In genomic region chr19:40345684-40346083, GRCm38 (mm10) we compare ENCODE assay signal across 8 mouse cellular contexts.
DNase-seq lines count a peak whose midpoint lies in the region; ATAC-seq and TF ChIP-seq lines count a peak whose summit lies in the region.

No protein-coding gene starts in this region.

- H3K9me3 ChIP-seq in MEL (replicated peaks; ENCODE audit: insufficient read depth, low read length) = no peaks in the 10 kb centered on the region
- no peaks in the 10 kb centered on the region for H3K9me3 ChIP-seq in liver, embryonic 11.5 days (ENCODE audit: control insufficient read depth, low read length)

- intact Hi-C loops in left cerebral cortex, adult 2 months (cut with DNase I) = loop anchor here (2.0 to 10.0 kb wide), 2 partner anchors 37 to 1361 kb away; no protein-coding TSS in a partner anchor
- intact Hi-C loops in left cerebral cortex, postnatal 36 days (cut with DNase I) = loop anchor here (5.0 kb wide), 1 partner anchor 37 kb away; no protein-coding TSS in a partner anchor
- intact Hi-C loops in heart, postnatal 36 days (cut with DNase I) = no loop called here

- 15% methylated on average over 5 of the region's 5 CpGs for WGBS in liver, embryonic 11.5 days

- no peaks in the 10 kb centered on the region for H3K36me3 ChIP-seq in MEL (ENCODE audit: control insufficient read depth in 1 of 2, insufficient read depth in 2 of 2, low read length in 2 of 2)
- no peaks in the 10 kb centered on the region for H3K36me3 ChIP-seq in liver, embryonic 11.5 days (ENCODE audit: control insufficient read depth, insufficient read depth, low read length)

- H3K27me3 ChIP-seq in MEL (ENCODE audit: control insufficient read depth in 1 of 2, insufficient read depth in 2 of 2, low read length in 2 of 2) = no peaks in the 10 kb centered on the region
- no peaks in the 10 kb centered on the region for H3K27me3 ChIP-seq in liver, embryonic 11.5 days (replicated peaks; ENCODE audit: control insufficient read depth, insufficient read depth, low read length)

- no peak overlapping the region for H3K9ac ChIP-seq in MEL (ENCODE audit: control insufficient read depth, low read depth, low read length, poor library complexity, severe bottlenecking)
- H3K9ac ChIP-seq in liver, embryonic 11.5 days (ENCODE audit: low read depth, low read length) = no peak overlapping the region

- no peaks in the 10 kb centered on the region for H3K4me1 ChIP-seq in MEL (ENCODE audit: control insufficient read depth in 1 of 2, insufficient read depth in 2 of 2, low read length in 2 of 2)
- 0 out of 2 replicates have a peak, but pooled peaks cover 2% of the 10 kb centered on the region for H3K4me1 ChIP-seq in liver, embryonic 11.5 days (replicated peaks; ENCODE audit: control insufficient read depth, insufficient read depth, low read length)

- H3K27ac ChIP-seq in left cerebral cortex, adult 2 months = peak overlapping the region; percentile 10; the same call in 1 of the 2 replicates
- no peak overlapping the region for H3K27ac ChIP-seq in MEL (ENCODE audit: control insufficient read depth, low read depth, low read length)
- no peak overlapping the region for H3K27ac ChIP-seq in liver, embryonic 11.5 days (ENCODE audit: low read depth, low read length)

- H3K4me3 ChIP-seq in left cerebral cortex, adult 2 months = no peak overlapping the region
- H3K4me3 ChIP-seq in MEL (ENCODE audit: control insufficient read depth in 1 of 2, insufficient read depth in 1 of 2, low read depth in 2 of 2, low read length in 2 of 2) = no peak overlapping the region
- no peak overlapping the region for H3K4me3 ChIP-seq in liver, embryonic 11.5 days (ENCODE audit: low read depth, low read length)

- no peaks in the 10 kb centered on the region for H3K79me2 ChIP-seq in MEL (ENCODE audit: control insufficient read depth, insufficient read depth, low read length, poor library complexity)

- ATAC-seq in liver, embryonic 11.5 days (replicated peaks; ENCODE audit: low FRiP score) = peak; percentile 59; the same call in 1 of the 2 replicates

- peak; percentile 53 for TF ChIP-seq RAD21 in MEL (IDR thresholded peaks at IDR 0.05; ENCODE audit: low read depth, low read length)

- peak; percentile 90 for TF ChIP-seq CTCF in left cerebral cortex, adult 2 months (IDR thresholded peaks at IDR 0.05)
- TF ChIP-seq CTCF in MEL (IDR thresholded peaks at IDR 0.05 in 2 of 3, conservative IDR thresholded peaks at IDR 0.05 in 1 of 3; ENCODE audit: control insufficient read depth in 1 of 3, insufficient read depth in 1 of 3, low read depth in 2 of 3, low read length in 3 of 3, poor library complexity in 1 of 3, severe bottlenecking in 1 of 3) = peak; percentile 90 to 99 (median 90)

- TF ChIP-seq EP300 in MEL (IDR thresholded peaks at IDR 0.05; ENCODE audit: low read depth in 1 of 2, low read length in 2 of 2) = no peak

- no peak for TF ChIP-seq POLR2A in MEL (IDR thresholded peaks at IDR 0.05; ENCODE audit: control insufficient read depth in 1 of 2, insufficient read depth in 1 of 2, low read depth in 1 of 2, low read length in 2 of 2, poor library complexity in 1 of 2)

- DNase-seq in left cerebral cortex, adult 2 months (ENCODE audit: extremely low spot score in 1 of 2, low spot score in 2 of 2) = no peak
- DNase-seq in left cerebral cortex, postnatal 36 days (ENCODE audit: low spot score in 2 of 2) = no peak
- peak; percentile 87 for DNase-seq in MEL (ENCODE audit: low read depth, low spot score)
- DNase-seq in cerebellum, postnatal 10 days = peak; percentile 69 to 76
- peak; percentile 64 to 73 for DNase-seq in heart, postnatal 36 days
- DNase-seq in liver, embryonic 11.5 days (ENCODE audit: low spot score) = no peak
- DNase-seq in retina, postnatal 7 days (ENCODE audit: low read depth, low spot score) = peak; percentile 35
- DNase-seq in ovary, postnatal 10 days (ENCODE audit: low spot score) = no peak

- H3K4me2 ChIP-seq in liver, embryonic 11.5 days = no peak overlapping the region

TF ChIP-seq in MEL, 35 proteins besides CTCF, POLR2A, EP300 and RAD21:
- no peak for TF ChIP-seq MAZ (IDR thresholded peaks at IDR 0.05; ENCODE audit: low read depth, low read length)
- TF ChIP-seq SMC3 (IDR thresholded peaks at IDR 0.05; ENCODE audit: low read depth, low read length) = peak; percentile 48
- TF ChIP-seq CHD2 (IDR thresholded peaks at IDR 0.05; ENCODE audit: low read length) = no peak
- TF ChIP-seq HCFC1 (IDR thresholded peaks at IDR 0.05; ENCODE audit: low read depth, low read length) = no peak
- peak; percentile 64 for TF ChIP-seq USF1 (IDR thresholded peaks at IDR 0.05; ENCODE audit: low read depth, low read length)
- TF ChIP-seq ZC3H11A (IDR thresholded peaks at IDR 0.05; ENCODE audit: low read depth, low read length) = peak; percentile 30; the same call in 1 of the 2 replicates
- TF ChIP-seq MXI1 (IDR thresholded peaks at IDR 0.05; ENCODE audit: low read depth, low read length) = peak; percentile 47; the same call in 1 of the 2 replicates
- no peak for TF ChIP-seq MAFK (IDR thresholded peaks at IDR 0.05; ENCODE audit: borderline replicate concordance, low read depth, low read length)
- peak; percentile 75; the same call in 1 of the 2 replicates for TF ChIP-seq ELF1 (IDR thresholded peaks at IDR 0.05; ENCODE audit: low read depth, low read length)
- peak; percentile 65 for TF ChIP-seq MYC (IDR thresholded peaks at IDR 0.05; ENCODE audit: low read depth, low read length)
- TF ChIP-seq CHD1 (IDR thresholded peaks at IDR 0.05; ENCODE audit: low read depth, low read length) = no peak

Comparison
In these comparisons a context has a peak if more than half of its experiments do, and no peak if none do; other contexts are left out.
1. DNase-seq: peak in MEL (single experiment), cerebellum, postnatal 10 days (2 of 2), heart, postnatal 36 days (2 of 2) and retina, postnatal 7 days (single experiment); none in left cerebral cortex, adult 2 months (0 of 2), left cerebral cortex, postnatal 36 days (0 of 2), liver, embryonic 11.5 days (single experiment) and ovary, postnatal 10 days (single experiment).